Mouse (Mus musculus) testis, adult 2 months (tissue): ENCODE data around the gene Kalrn.

Experiments
- CTCF ChIP-seq: fragments of 200-500 bp; IDR thresholded peaks from 2 replicates; pipeline ENCODE4 v1.5.1; 2012; ENCODE audit warnings: low read depth, mild to moderate bottlenecking, inconsistent platforms, low read length, moderate library complexity; ENCODE audit not compliant: control insufficient read depth, insufficient read depth, insufficient replicate concordance
- POLR2A ChIP-seq: fragments of 200-500 bp; IDR thresholded peaks from 2 replicates; pipeline ENCODE4 v1.6.1; 2012; ENCODE audit warnings: low read depth, mild to moderate bottlenecking, inconsistent platforms, low read length, moderate library complexity; ENCODE audit not compliant: control insufficient read depth

- TF ChIP-seq POLR2A (no peak), CTCF (no peak)
These were observed 361.2 kb downstream of the Kalrn start for GRCm38 (mm10) chr16:34212160-34212559.
